Mouse (Mus musculus) urinary bladder, postnatal 25 days (tissue): ENCODE results near the gene Ehmt2.
"Not testable (repeated sequence)": the region's sequence is repeated elsewhere in the genome, so short reads cannot be mapped to it uniquely, and the experiment has no call there.

Experiments
- DNase-seq: peaks from one replicate; pipeline ENCODE4 v3.0.0; 2022; ENCODE audit warnings: low spot score

Ehmt2 gene

GRCm38 (mm10) chr17:34953258-34953657, 55.0 kb downstream of the Ehmt2 start:
- no peak for DNase-seq

GRCm38 (mm10) chr17:34953904-34954303, 55.6 kb downstream of the Ehmt2 start:
- DNase-seq, result no peak

- DNase-seq, result no peak
These were observed 56.6 kb downstream of the Ehmt2 start for GRCm38 (mm10) chr17:34954831-34955230.

- DNase-seq, result no peak
These were observed 57.6 kb downstream of the Ehmt2 start for GRCm38 (mm10) chr17:34955884-34956283.

GRCm38 (mm10) chr17:34956340-34956739, 58.1 kb downstream of the Ehmt2 start:
- no peak for DNase-seq

GRCm38 (mm10) chr17:34957291-34957690, 59.0 kb downstream of the Ehmt2 start:
- DNase-seq, result not testable (repeated sequence)

- DNase-seq, result not testable (repeated sequence)
These were observed 59.7 kb downstream of the Ehmt2 start for GRCm38 (mm10) chr17:34957966-34958365.

- not testable (repeated sequence) for DNase-seq
These were observed 60.5 kb downstream of the Ehmt2 start for GRCm38 (mm10) chr17:34958734-34959129.

- DNase-seq, result peak; percentile 66
These were observed 61.0 kb downstream of the Ehmt2 start, which contains the start of gene Hspa1b for GRCm38 (mm10) chr17:34959130-34959778. Gene Hspa1b (minus strand): TSS chr17:34959238.

GRCm38 (mm10) chr17:34959881-34960515, 61.7 kb downstream of the Ehmt2 start:
- no peak for DNase-seq

- DNase-seq, result peak; percentile 36
These were observed 62.6 kb downstream of the Ehmt2 start for GRCm38 (mm10) chr17:34960702-34961493.

GRCm38 (mm10) chr17:34962125-34962524, 63.9 kb downstream of the Ehmt2 start:
- no peak for DNase-seq

GRCm38 (mm10) chr17:34962841-34963240, 64.6 kb downstream of the Ehmt2 start:
- DNase-seq, result no peak
